Mouse (Mus musculus) hindbrain, embryonic 11.5 days (tissue): ENCODE results near the gene Pakap. TPM values are rescaled to one million over a fixed set of nuclear protein-coding genes. Genes with fewer than 3 reads are reported as not detected.

Experiments used
- ATAC-seq: fragments of 200-750 bp; cut with Nextera tagmentation; 2 replicates; pipeline ENCODE4 v1.8.0; 2017; ENCODE audit warnings: mild to moderate bottlenecking, moderate TSS enrichment, moderate library complexity; ENCODE audit not compliant: low FRiP score
- DNase-seq: peaks from one replicate; pipeline ENCODE4 v3.0.0-alpha.2; 2015; ENCODE audit warnings: low spot score
- H3K27ac ChIP-seq: fragments of 300-500 bp; sonication (generic); 2 replicates; pipeline ENCODE4 v1.5.1; 2014; ENCODE audit warnings: mild to moderate bottlenecking, low read depth, low read length
- H3K27me3 ChIP-seq: fragments of 300-500 bp; sonication (generic); 2 replicates; pipeline ENCODE4 v1.6.1; 2014; ENCODE audit warnings: mild to moderate bottlenecking, low read length, moderate library complexity, mixed read lengths; ENCODE audit not compliant: control insufficient read depth, insufficient read depth
- H3K36me3 ChIP-seq: fragments of 300-500 bp; sonication (generic); 2 replicates; pipeline ENCODE4 v1.6.1; 2014; ENCODE audit warnings: mild to moderate bottlenecking, low read length, moderate library complexity, mixed read lengths; ENCODE audit not compliant: control insufficient read depth, insufficient read depth
- H3K4me1 ChIP-seq: fragments of 300-500 bp; sonication (generic); replicated peaks from 2 replicates; pipeline ENCODE4 v1.6.1; 2014; ENCODE audit warnings: low read length, mixed read lengths; ENCODE audit not compliant: control insufficient read depth, insufficient read depth
- H3K4me2 ChIP-seq: fragments of 300-500 bp; sonication (generic); replicated peaks from 2 replicates; pipeline ENCODE4 v1.6.1; 2014; ENCODE audit warnings: mild to moderate bottlenecking, low read depth, low read length
- H3K4me3 ChIP-seq: fragments of 300-500 bp; sonication (generic); 2 replicates; pipeline ENCODE4 v1.5.1; 2014; ENCODE audit warnings: low read depth, low read length
- H3K9ac ChIP-seq: fragments of 300-500 bp; sonication (generic); 2 replicates; pipeline ENCODE4 v1.6.1; 2014; ENCODE audit warnings: low read depth, low read length
- H3K9me3 ChIP-seq: fragments of 300-500 bp; sonication (generic); 2 replicates; pipeline ENCODE4 v1.6.1; 2016; ENCODE audit warnings: low read length; ENCODE audit not compliant: control insufficient read depth
- WGBS: fragments of 180-500 bp; shearing (Covaris S2); extraction: QIAGEN DNeasy Blood & Tissue Kit; methylation state at CpG from one replicate; pipeline ENCODE4 v1.1.7; 2014; 5-methylcytosine and 5-hydroxymethylcytosine counted together
- polyA plus RNA-seq: library from polyadenylated mRNA; unstranded; fragments of >200 nt; fragmentation: Nextera tagmentation; extraction: Ambion mirVana; gene quantifications from 2 replicates; pipeline ENCODE4 v1.2.1, GENCODE M21; 2014

Pakap gene
- polyA plus RNA-seq, 1 experiment from 2014 or later, result 24.7 TPM

DNA sequence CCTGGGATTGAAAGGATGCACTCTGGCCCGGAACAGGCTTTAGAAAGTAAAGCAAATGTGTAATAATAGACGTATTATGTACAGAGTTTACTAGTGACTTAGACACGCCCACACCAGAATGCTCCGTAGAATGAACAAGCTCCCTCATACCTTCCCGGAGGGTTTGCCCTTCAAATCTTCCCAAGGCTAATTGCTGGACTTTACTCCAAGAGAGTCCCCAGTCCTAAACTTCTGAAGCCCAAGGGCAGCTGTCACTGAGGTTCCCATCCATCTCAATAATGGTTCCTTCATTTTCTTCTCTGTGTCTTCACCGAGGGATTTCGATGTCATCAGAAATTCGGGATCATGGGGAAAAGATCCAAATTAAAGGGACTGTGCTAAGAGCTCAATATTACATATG is 321.8 kb downstream of the Pakap start:
- no peak overlapping the region for H3K27ac ChIP-seq
- no peaks in the 10 kb centered on the region for H3K36me3 ChIP-seq
- H3K4me1 ChIP-seq, result peaks cover 8% of the 10 kb centered on the region; the same call in 1 of the 2 replicates
- no peak overlapping the region for H3K4me2 ChIP-seq
- no peaks in the 10 kb centered on the region for H3K9me3 ChIP-seq
- 91% methylated on average over 8 of the region's 8 CpGs for WGBS
- no peak for ATAC-seq
- H3K4me3 ChIP-seq, result no peak overlapping the region
- no peak for DNase-seq
- H3K9ac ChIP-seq, result no peak overlapping the region
- no peaks in the 10 kb centered on the region for H3K27me3 ChIP-seq

GRCm38 (mm10) chr4:57892001-57892586 is 324.1 kb downstream of the Pakap start:
- Histone ChIP-seq H3K4me2 (no peak overlapping the region), H3K9ac (no peak overlapping the region), H3K4me3 (no peak overlapping the region), H3K4me1 (peaks cover 8% of the 10 kb centered on the region; the same call in 1 of the 2 replicates), H3K9me3 (no peaks in the 10 kb centered on the region), H3K27me3 (no peaks in the 10 kb centered on the region), H3K36me3 (no peaks in the 10 kb centered on the region), H3K27ac (peak overlapping the region; percentile 56)
- DNase-seq (peak; percentile 45), ATAC-seq (peak; percentile 77; the same call in 1 of the 2 replicates)
- WGBS, result 49% methylated on average over 10 of the region's 10 CpGs

GRCm38 (mm10) chr4:57895140-57895539 is 327.2 kb downstream of the Pakap start:
- DNase-seq (no peak), ATAC-seq (no peak)
- H3K4me1 ChIP-seq, result peaks cover 8% of the 10 kb centered on the region; the same call in 1 of the 2 replicates
- no peak overlapping the region for H3K27ac ChIP-seq
- WGBS, result 52% methylated on average over 5 of the region's 5 CpGs
- H3K27me3 ChIP-seq, result no peaks in the 10 kb centered on the region
- H3K9me3 ChIP-seq, result no peaks in the 10 kb centered on the region
- H3K4me2 ChIP-seq, result no peak overlapping the region
- H3K4me3 ChIP-seq, result no peak overlapping the region
- H3K36me3 ChIP-seq, result no peaks in the 10 kb centered on the region
- no peak overlapping the region for H3K9ac ChIP-seq

DNA sequence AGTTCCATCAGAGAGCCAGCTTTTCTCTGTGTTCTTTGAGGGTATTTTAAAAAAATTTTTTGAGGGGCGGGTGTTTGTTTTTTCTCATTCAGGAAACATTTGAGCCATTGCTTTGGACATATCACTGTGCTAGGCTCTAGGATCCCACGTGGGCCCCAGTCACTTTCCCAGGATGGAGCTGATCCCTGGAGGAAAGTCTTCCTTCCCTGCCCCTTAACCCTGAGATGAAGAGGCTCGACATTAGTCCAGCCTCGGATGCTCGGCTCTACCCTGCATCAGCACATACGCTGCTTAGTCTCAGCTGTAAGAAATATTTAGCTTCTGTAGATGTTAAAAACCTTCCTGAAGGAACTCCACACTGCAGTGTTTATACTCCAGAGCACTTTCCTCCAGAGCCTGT is 327.9 kb downstream of the Pakap start:
- Histone ChIP-seq H3K4me2 (no peak overlapping the region), H3K27ac (no peak overlapping the region), H3K36me3 (no peaks in the 10 kb centered on the region), H3K9me3 (no peaks in the 10 kb centered on the region), H3K27me3 (no peaks in the 10 kb centered on the region), H3K9ac (no peak overlapping the region), H3K4me3 (no peak overlapping the region), H3K4me1 (peaks cover 6% of the 10 kb centered on the region; the same call in 1 of the 2 replicates)
- ATAC-seq, result no peak
- WGBS, result 50% methylated on average over 6 of the region's 6 CpGs
- DNase-seq, result no peak

DNA sequence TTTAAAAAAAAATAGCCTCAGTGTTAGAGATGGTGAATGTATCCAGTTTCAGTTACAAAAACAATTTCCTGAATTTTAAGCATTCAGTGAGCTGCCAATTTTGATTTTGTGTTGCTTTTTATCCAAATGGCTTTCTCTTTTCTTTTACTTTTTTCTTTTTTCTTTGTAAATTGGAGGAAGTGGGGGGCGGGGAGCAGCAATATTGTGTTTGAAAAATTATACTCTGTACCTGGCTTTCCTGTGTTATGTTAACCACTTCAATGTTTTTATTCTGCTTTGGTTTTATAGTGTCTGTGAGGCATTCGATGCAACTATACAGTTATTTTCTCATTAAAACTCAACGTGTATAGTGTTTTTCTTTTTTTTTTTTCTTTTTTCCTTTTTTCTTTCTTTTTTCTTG is 328.7 kb downstream of the Pakap start:
- 0 out of 2 replicates have a peak, but pooled peaks cover 2% of the 10 kb centered on the region for H3K4me1 ChIP-seq
- no peaks in the 10 kb centered on the region for H3K27me3 ChIP-seq
- no peak for ATAC-seq
- no peak overlapping the region for H3K27ac ChIP-seq
- no peak overlapping the region for H3K4me3 ChIP-seq
- H3K4me2 ChIP-seq, result no peak overlapping the region
- no peak overlapping the region for H3K9ac ChIP-seq
- no peaks in the 10 kb centered on the region for H3K36me3 ChIP-seq
- DNase-seq, result no peak
- 87% methylated on average over 3 of the region's 3 CpGs for WGBS
- no peaks in the 10 kb centered on the region for H3K9me3 ChIP-seq

DNA sequence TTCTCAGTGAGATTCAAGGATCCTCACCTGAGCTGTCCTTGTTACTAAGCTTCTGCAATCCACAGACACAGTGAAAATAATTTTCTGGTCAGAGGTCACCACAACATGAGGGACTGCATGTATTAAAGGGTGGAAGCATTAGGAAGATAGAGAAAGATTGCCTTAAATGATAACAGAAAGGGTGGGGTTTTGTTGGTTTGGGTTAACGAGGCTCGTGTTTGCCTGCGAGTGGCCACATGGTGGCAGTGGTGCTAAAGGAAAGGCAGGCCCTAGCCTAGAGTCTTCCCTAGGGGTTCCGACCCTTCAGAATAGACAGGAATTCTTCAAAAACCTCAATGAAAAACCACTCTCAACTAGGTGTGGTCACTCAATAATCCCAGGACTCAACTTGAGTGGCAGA is 333.2 kb downstream of the Pakap start:
- H3K4me2 ChIP-seq, result no peak overlapping the region
- H3K4me3 ChIP-seq, result no peak overlapping the region
- WGBS, result 14% methylated on average over 4 of the region's 4 CpGs
- H3K9ac ChIP-seq, result no peak overlapping the region
- no peaks in the 10 kb centered on the region for H3K36me3 ChIP-seq
- H3K9me3 ChIP-seq, result no peaks in the 10 kb centered on the region
- no peak overlapping the region for H3K27ac ChIP-seq
- no peaks in the 10 kb centered on the region for H3K4me1 ChIP-seq
- peak; percentile 44; the same call in 1 of the 2 replicates for ATAC-seq
- no peaks in the 10 kb centered on the region for H3K27me3 ChIP-seq
- DNase-seq, result peak; percentile 66

- H3K27ac ChIP-seq, result no peak overlapping the region
- no peak for ATAC-seq
- H3K36me3 ChIP-seq, result no peaks in the 10 kb centered on the region
- H3K4me3 ChIP-seq, result no peak overlapping the region
- no peaks in the 10 kb centered on the region for H3K27me3 ChIP-seq
- no peaks in the 10 kb centered on the region for H3K9me3 ChIP-seq
- DNase-seq, result no peak
- no peak overlapping the region for H3K9ac ChIP-seq
- H3K4me2 ChIP-seq, result no peak overlapping the region
- WGBS, result 85% methylated on average over 5 of the region's 5 CpGs
- H3K4me1 ChIP-seq, result no peaks in the 10 kb centered on the region
Observed at GRCm38 (mm10) chr4:57902619-57903018, 334.6 kb downstream of the Pakap start.

- H3K9me3 ChIP-seq, result no peaks in the 10 kb centered on the region
- ATAC-seq, result peak; percentile 48; the same call in 1 of the 2 replicates
Observed at GRCm38 (mm10) chr4:57904211-57904610, 336.2 kb downstream of the Pakap start.

GRCm38 (mm10) chr4:57904638-57905037 is 336.7 kb downstream of the Pakap start:
- Histone ChIP-seq H3K27ac (no peak overlapping the region), H3K4me2 (no peak overlapping the region), H3K9ac (no peak overlapping the region), H3K36me3 (no peaks in the 10 kb centered on the region), H3K27me3 (no peaks in the 10 kb centered on the region), H3K4me1 (no peaks in the 10 kb centered on the region), H3K9me3 (no peaks in the 10 kb centered on the region), H3K4me3 (no peak overlapping the region)
- 27% methylated on average over 9 of the region's 9 CpGs for WGBS
- ATAC-seq, result peak; percentile 15; the same call in 1 of the 2 replicates
- DNase-seq, result peak; percentile 25

More at GRCm38 (mm10) chr4:57904211-57904610, 336.2 kb downstream of the Pakap start:
- Histone ChIP-seq H3K4me1 (no peaks in the 10 kb centered on the region), H3K4me2 (no peak overlapping the region), H3K9ac (no peak overlapping the region), H3K27ac (no peak overlapping the region), H3K36me3 (no peaks in the 10 kb centered on the region), H3K27me3 (no peaks in the 10 kb centered on the region), H3K4me3 (no peak overlapping the region)
- peak; percentile 80 for DNase-seq
- WGBS, result 13% methylated on average over 5 of the region's 5 CpGs
